Mouse (Mus musculus) limb, embryonic 11.5 days (tissue): ENCODE results near the gene Lmna. TPM values are rescaled to one million over a fixed set of nuclear protein-coding genes. Genes with fewer than 3 reads are reported as not detected.

Experiments used
- ATAC-seq: fragments of 200-750 bp; cut with Nextera tagmentation; 2 replicates; pipeline ENCODE4 v1.8.0; 2017; ENCODE audit warnings: low read depth; ENCODE audit not compliant: insufficient number of reproducible peaks, low FRiP score, low TSS enrichment
- DNase-seq: peaks from one replicate; pipeline ENCODE4 v3.0.0-alpha.2; 2015; ENCODE audit warnings: low spot score
- H3K27ac ChIP-seq: fragments of 300-500 bp; sonication (generic); replicated peaks from 2 replicates; pipeline ENCODE4 v1.5.1; 2014; ENCODE audit warnings: low read depth, mild to moderate bottlenecking, low read length
- H3K27me3 ChIP-seq: fragments of 300-500 bp; sonication (generic); 2 replicates; pipeline ENCODE4 v1.6.1; 2014; ENCODE audit warnings: mild to moderate bottlenecking, low read length, mixed read lengths; ENCODE audit not compliant: control insufficient read depth, insufficient read depth
- H3K36me3 ChIP-seq: fragments of 300-500 bp; sonication (generic); 2 replicates; pipeline ENCODE4 v1.6.1; 2014; ENCODE audit warnings: mild to moderate bottlenecking, low read length, moderate library complexity, mixed read lengths; ENCODE audit not compliant: control insufficient read depth, insufficient read depth
- H3K4me1 ChIP-seq: fragments of 300-500 bp; sonication (generic); 2 replicates; pipeline ENCODE4 v1.6.1; 2014; ENCODE audit warnings: low read length, mixed read lengths; ENCODE audit not compliant: control insufficient read depth, insufficient read depth
- H3K4me2 ChIP-seq: fragments of 300-500 bp; sonication (generic); 2 replicates; pipeline ENCODE4 v1.6.1; 2014; ENCODE audit warnings: low read depth, mild to moderate bottlenecking, moderate library complexity; ENCODE audit not compliant: severe bottlenecking
- H3K4me3 ChIP-seq: fragments of 300-500 bp; sonication (generic); 2 replicates; pipeline ENCODE4 v1.5.1; 2014; ENCODE audit warnings: low read depth, low read length
- H3K9ac ChIP-seq: fragments of 300-500 bp; sonication (generic); 2 replicates; pipeline ENCODE4 v1.6.1; 2014; ENCODE audit warnings: mild to moderate bottlenecking, low read length
- H3K9me3 ChIP-seq: fragments of 300-500 bp; sonication (generic); 2 replicates; pipeline ENCODE4 v1.6.1; 2016; ENCODE audit warnings: low read length; ENCODE audit not compliant: control insufficient read depth
- WGBS: fragments of 180-500 bp; shearing (Covaris S2); extraction: QIAGEN DNeasy Blood & Tissue Kit; methylation state at CpG from one replicate; pipeline ENCODE4 v1.1.7; 2014; 5-methylcytosine and 5-hydroxymethylcytosine counted together
- microRNA counts: library from miRNA; unstranded; fragments of <30 nt; microRNA quantifications from one replicate; lab custom pipeline; 2016
- microRNA-seq: library from miRNA; unstranded; fragments of <30 nt; microRNA quantifications from one replicate; pipeline ENCODE4, GENCODE M21; 2016
- polyA plus RNA-seq: library from polyadenylated mRNA; unstranded; fragments of >200 nt; fragmentation: Nextera tagmentation; extraction: Ambion mirVana; gene quantifications from 2 replicates; pipeline ENCODE4 v1.2.1, GENCODE M21; 2014

Gene Lmna
- polyA plus RNA-seq, 1 experiment from 2014 or later = 20.4 TPM

DNA sequence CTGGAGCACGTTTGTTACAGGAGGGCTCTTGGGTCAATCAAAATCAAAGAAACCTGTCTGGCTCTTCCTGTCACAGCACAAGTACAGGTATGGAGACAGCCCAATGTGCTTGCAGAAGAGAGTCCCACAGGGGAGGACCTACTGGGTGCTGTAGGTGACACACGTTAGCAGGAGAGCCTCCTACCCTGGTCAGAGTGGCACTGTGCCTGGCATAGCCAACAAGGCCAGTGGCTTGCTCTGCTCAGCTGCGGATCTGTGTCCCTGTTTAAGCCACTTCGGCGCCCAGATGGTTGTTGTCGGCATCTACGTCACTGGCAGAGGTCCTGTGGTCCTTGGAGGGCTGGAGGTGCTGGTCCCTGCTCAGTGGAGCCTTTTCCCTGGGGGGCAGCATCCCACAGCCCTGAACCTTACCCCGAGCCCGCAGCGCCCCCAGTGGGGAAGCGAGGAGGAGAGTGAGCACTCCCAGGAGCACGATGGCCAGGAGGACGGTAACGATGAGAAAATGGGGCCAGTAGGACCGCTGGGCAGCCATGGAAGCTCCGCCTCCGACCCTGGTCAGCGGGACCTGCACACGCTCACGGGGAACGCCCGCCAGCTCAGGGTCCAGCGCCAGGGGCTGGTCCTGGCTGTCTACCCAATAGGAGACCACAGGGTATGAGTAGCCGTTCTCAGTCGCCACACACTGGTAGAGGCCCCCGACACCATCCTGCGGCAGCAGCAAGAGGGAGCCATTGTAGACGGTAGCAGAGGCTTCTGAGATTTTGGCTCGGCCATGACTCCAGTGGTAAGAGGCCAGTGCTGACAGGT lies 73.2 kb downstream of the Lmna start:
- peak overlapping the region; percentile 52 for H3K9ac ChIP-seq
- H3K36me3 ChIP-seq = no peaks in the 10 kb centered on the region
- DNase-seq (peak; percentile 84), ATAC-seq (peak; percentile 94)
- no peaks in the 10 kb centered on the region for H3K9me3 ChIP-seq
- 0 out of 2 replicates have a peak overlapping the region, but pooled peaks have one; percentile 8 for H3K27ac ChIP-seq
- peaks cover 22% of the 10 kb centered on the region; the same call in 1 of the 2 replicates for H3K4me1 ChIP-seq
- WGBS = 8% methylated on average over 29 of the region's 29 CpGs
- H3K27me3 ChIP-seq = no peaks in the 10 kb centered on the region
- peak overlapping the region; percentile 20 for H3K4me3 ChIP-seq
- H3K4me2 ChIP-seq = peak overlapping the region; percentile 48

GRCm38 (mm10) chr3:88435515-88435914 lies 74.2 kb downstream of the Lmna start:
- Histone ChIP-seq H3K9me3 (no peaks in the 10 kb centered on the region), H3K4me2 (no peak overlapping the region), H3K27me3 (no peaks in the 10 kb centered on the region), H3K4me3 (no peak overlapping the region), H3K4me1 (peaks cover 16% of the 10 kb centered on the region; the same call in 1 of the 2 replicates), H3K27ac (no peak overlapping the region), H3K36me3 (no peaks in the 10 kb centered on the region), H3K9ac (no peak overlapping the region)
- DNase-seq (no peak), ATAC-seq (no peak)
- WGBS = 64% methylated on average over 10 of the region's 10 CpGs

MicroRNAs encoded within 50 kb of the gene (microRNA counts, 519-probe panel; counts per million panel counts)
- microRNA mmu-miR-1905 (lab: Ali Mortazavi, UCI) = not detected

Small RNA genes lying within 50 kb of the gene (microRNA-seq; reads per million reads assigned to microRNA genes)
- gene Mir1905 (not detected), gene Mir7011 (not detected)

Other genes starting within 250 kb of the Lmna start
- 0.37 and 0.59 TPM in 2 replicates for gene Gm38392, start 222.7 kb downstream of the Lmna start, polyA plus RNA-seq
- 11.9 TPM in 2 replicates for gene Tsacc, start 213.0 kb downstream of the Lmna start, polyA plus RNA-seq
- gene Cct3, start 212.8 kb downstream of the Lmna start, polyA plus RNA-seq = 764 and 785 TPM in 2 replicates
- 90.5 and 100 TPM in 2 replicates for gene Glmp, start 184.9 kb downstream of the Lmna start, polyA plus RNA-seq
- 1.8 and 3.3 TPM in 2 replicates for gene Tmem79, start 173.8 kb downstream of the Lmna start, polyA plus RNA-seq
- 44.9 and 49.0 TPM in 2 replicates for gene Smg5, start 173.7 kb downstream of the Lmna start, polyA plus RNA-seq
- 1.1 and 1.8 TPM in 2 replicates for gene Paqr6, start 145.4 kb downstream of the Lmna start, polyA plus RNA-seq
- gene Bglap3, start 137.2 kb downstream of the Lmna start, polyA plus RNA-seq = not detected in 2 replicates
- not detected in 2 replicates for gene Bglap2, start 131.3 kb downstream of the Lmna start, polyA plus RNA-seq
- gene Bglap, start 125.5 kb downstream of the Lmna start, polyA plus RNA-seq = not detected in 2 replicates
- 174 and 185 TPM in 2 replicates for gene Pmf1, start 99.6 kb downstream of the Lmna start, polyA plus RNA-seq
- 17.7 and 18.9 TPM in 2 replicates for gene Slc25a44, start 84.8 kb downstream of the Lmna start, polyA plus RNA-seq
- 5.4 and 5.7 TPM in 2 replicates for gene Sema4a, start 48.8 kb downstream of the Lmna start, polyA plus RNA-seq
- gene Mex3a, start 22.4 kb upstream of the Lmna start, polyA plus RNA-seq = 42.6 and 43.5 TPM in 2 replicates
- 2.4 and 3.1 TPM in 2 replicates for gene Rab25, start 38.3 kb upstream of the Lmna start, polyA plus RNA-seq
- gene Lamtor2, start 43.1 kb upstream of the Lmna start, polyA plus RNA-seq = 78.9 and 89.3 TPM in 2 replicates
- 80.1 and 85.3 TPM in 2 replicates for gene Ubqln4, start 43.8 kb upstream of the Lmna start, polyA plus RNA-seq
- gene Ssr2, start 65.9 kb upstream of the Lmna start, polyA plus RNA-seq = 220 and 233 TPM in 2 replicates
- gene Arhgef2, start 96.0 kb upstream of the Lmna start, polyA plus RNA-seq = 132 and 134 TPM in 2 replicates
- not detected in 2 replicates for gene Rxfp4, start 143.2 kb upstream of the Lmna start, polyA plus RNA-seq
- 110 and 122 TPM in 2 replicates for gene Khdc4, start 175.8 kb upstream of the Lmna start, polyA plus RNA-seq
- gene Rit1, start 206.9 kb upstream of the Lmna start, polyA plus RNA-seq = 28.8 and 36.0 TPM in 2 replicates